Mouse (Mus musculus) thymus, adult 2 months (tissue): ENCODE measurements around the gene Atp6v1g3. TPM values are rescaled to one million over a fixed set of nuclear protein-coding genes. Genes with fewer than 3 reads are reported as not detected.

Source experiments
- DNase-seq: peaks from one replicate; pipeline ENCODE4 v3.0.0; 2021
- H3K27ac ChIP-seq: fragments of 200-500 bp; 2 replicates; pipeline ENCODE4 v1.5.1; 2012; ENCODE audit warnings: low read length, control low read depth; ENCODE audit not compliant: control insufficient read depth, insufficient read depth
- H3K27me3 ChIP-seq: fragments of 200-500 bp; 2 replicates; pipeline ENCODE4 v1.6.1; 2012; ENCODE audit warnings: mild to moderate bottlenecking, low read length, moderate library complexity, mixed read lengths; ENCODE audit not compliant: control insufficient read depth, insufficient read depth
- H3K36me3 ChIP-seq: fragments of 200-500 bp; 2 replicates; pipeline ENCODE4 v1.6.1; 2012; ENCODE audit warnings: mild to moderate bottlenecking, low read length, moderate library complexity; ENCODE audit not compliant: control insufficient read depth, insufficient read depth
- H3K4me1 ChIP-seq: fragments of 200-500 bp; replicated peaks from 2 replicates; pipeline ENCODE4 v1.6.1; 2012; ENCODE audit warnings: low read length; ENCODE audit not compliant: control insufficient read depth, insufficient read depth
- H3K4me3 ChIP-seq: fragments of 200-500 bp; 2 replicates; pipeline ENCODE4 v1.5.1; 2012; ENCODE audit warnings: mild to moderate bottlenecking, low read length, control low read depth, moderate library complexity; ENCODE audit not compliant: control insufficient read depth, insufficient read depth
- CTCF ChIP-seq: fragments of 200-500 bp; IDR thresholded peaks from 2 replicates; pipeline ENCODE4 v1.5.1; 2012; ENCODE audit warnings: mild to moderate bottlenecking, control low read depth, low read length, moderate library complexity, borderline replicate concordance; ENCODE audit not compliant: control insufficient read depth, poor library complexity, insufficient read depth; ENCODE audit errors: extremely low read depth
- POLR2A ChIP-seq: fragments of 200-500 bp; IDR thresholded peaks from 2 replicates; pipeline ENCODE4 v1.6.1; 2012; ENCODE audit warnings: mild to moderate bottlenecking, low read length, control low read depth, moderate library complexity; ENCODE audit not compliant: control insufficient read depth, poor library complexity, insufficient read depth; ENCODE audit errors: extremely low read depth
- WGBS: fragments of 180-500 bp; shearing (Covaris S2); methylation state at CpG from one replicate; pipeline ENCODE4 v1.1.7; 2018; 5-methylcytosine and 5-hydroxymethylcytosine counted together
- polyA plus RNA-seq: library from polyadenylated mRNA; depleted of rRNA; stranded (reverse); fragments of >200 nt; gene quantifications from 2 replicates; pipeline ENCODE4 v1.2.3, GENCODE M21; 2012

Atp6v1g3 gene
- polyA plus RNA-seq, 1 experiment: 0.07 TPM

DNA sequence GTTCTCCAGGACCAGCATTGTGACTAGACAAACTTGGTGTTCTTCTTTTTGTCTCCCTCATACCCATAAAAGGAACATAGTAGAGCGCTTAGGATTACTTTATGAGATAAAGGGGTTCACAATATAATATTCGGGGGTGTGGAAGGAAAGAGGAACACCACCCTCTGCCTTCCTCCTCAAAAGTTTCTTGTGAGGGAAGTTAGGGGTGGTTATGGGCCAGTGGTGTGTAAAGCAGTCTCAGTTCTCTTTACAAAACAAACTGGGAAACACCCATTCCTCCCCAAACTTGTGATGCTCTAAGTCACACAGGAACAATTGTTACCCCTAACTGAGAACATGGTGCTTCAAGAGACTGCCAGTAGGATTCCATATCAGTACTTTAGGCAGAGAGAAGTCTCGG lies 12.0 kb upstream of the Atp6v1g3 start:
- H3K4me1 ChIP-seq: no peaks in the 10 kb centered on the region

GRCm38 (mm10) chr1:138262408-138262807 lies 11.1 kb upstream of the Atp6v1g3 start:
- TF ChIP-seq POLR2A (no peak), CTCF (no peak)
- DNase-seq: no peak
- H3K27ac ChIP-seq: no peak overlapping the region

More for the DNA sequence above, 12.0 kb upstream of the Atp6v1g3 start:
- WGBS: 68% methylated on average over 3 of the region's 3 CpGs
- TF ChIP-seq CTCF (no peak), POLR2A (no peak)
- DNase-seq: no peak
- Histone ChIP-seq H3K4me3 (no peak overlapping the region), H3K27ac (no peak overlapping the region), H3K36me3 (no peaks in the 10 kb centered on the region), H3K27me3 (no peaks in the 10 kb centered on the region)

DNA sequence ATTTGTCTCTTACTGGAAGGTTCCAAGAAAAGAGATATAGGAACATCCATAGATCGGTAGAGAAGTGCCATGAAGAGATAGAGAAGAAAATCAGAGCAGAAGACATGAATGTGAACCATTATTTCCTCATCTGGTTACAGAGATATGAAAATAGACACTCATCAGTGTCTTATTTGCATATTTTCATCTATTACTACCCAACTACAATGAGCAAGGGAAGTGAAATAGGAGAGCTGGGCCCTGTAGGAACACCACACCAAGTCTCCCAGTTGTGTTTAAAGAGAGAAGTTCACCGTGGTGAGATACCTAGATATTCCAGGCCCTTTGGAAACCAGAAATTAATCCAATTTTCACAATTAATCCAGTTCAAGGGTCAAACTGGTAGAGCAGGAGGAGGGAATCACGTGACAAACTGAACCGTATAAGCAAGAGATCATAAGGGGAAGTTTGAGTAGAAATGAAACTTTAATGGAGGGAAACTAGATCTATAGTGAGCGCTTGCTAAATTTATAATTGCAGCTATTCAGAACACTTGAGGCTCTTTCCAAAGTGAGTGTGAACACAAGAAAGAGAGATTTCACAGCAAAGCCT lies 6.0 kb upstream of the Atp6v1g3 start:
- Histone ChIP-seq H3K36me3 (no peaks in the 10 kb centered on the region), H3K27ac (no peak overlapping the region), H3K27me3 (no peaks in the 10 kb centered on the region), H3K4me1 (no peaks in the 10 kb centered on the region), H3K4me3 (no peak overlapping the region)
- TF ChIP-seq POLR2A: no peak
- no peak for TF ChIP-seq CTCF
- no peak for DNase-seq
- whole genome bisulfite sequencing: 84% methylated on average over 5 of the region's 5 CpGs

More at GRCm38 (mm10) chr1:138262408-138262807, 11.1 kb upstream of the Atp6v1g3 start:
- Histone ChIP-seq H3K36me3 (no peaks in the 10 kb centered on the region), H3K4me1 (no peaks in the 10 kb centered on the region), H3K27me3 (no peaks in the 10 kb centered on the region), H3K4me3 (no peak overlapping the region)

- Histone ChIP-seq H3K4me3 (no peak overlapping the region), H3K27ac (no peak overlapping the region), H3K4me1 (peaks cover 4% of the 10 kb centered on the region), H3K36me3 (no peaks in the 10 kb centered on the region), H3K27me3 (no peaks in the 10 kb centered on the region)
- WGBS: 32% methylated on average over 3 of the region's 3 CpGs
- no peak for TF ChIP-seq CTCF
- TF ChIP-seq POLR2A: no peak
- no peak for DNase-seq
Measured at GRCm38 (mm10) chr1:138274930-138275329, 1.4 kb downstream of the Atp6v1g3 start.

DNA sequence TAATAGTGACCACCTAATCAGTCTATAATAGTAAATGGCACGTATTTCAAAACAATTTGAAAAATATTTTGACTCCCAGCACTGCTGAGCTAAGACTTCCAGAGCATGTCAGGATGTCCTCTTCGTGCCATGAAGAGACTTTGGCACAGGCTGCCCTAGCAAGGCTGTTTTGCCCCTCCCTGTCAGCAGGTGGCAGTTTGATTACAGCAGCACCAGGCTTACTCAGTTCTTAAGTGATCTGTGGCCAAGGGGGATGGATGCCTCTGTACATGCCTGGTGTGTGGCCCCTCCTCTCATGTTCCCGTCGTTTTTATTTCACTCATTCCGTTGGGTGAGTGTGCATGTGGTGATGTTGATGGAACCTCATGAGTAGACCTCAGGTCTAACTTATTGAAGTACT lies 2.3 kb downstream of the Atp6v1g3 start:
- H3K27ac ChIP-seq: no peak overlapping the region
- H3K36me3 ChIP-seq: no peaks in the 10 kb centered on the region
- 41% methylated on average over 5 of the region's 5 CpGs for WGBS
- TF ChIP-seq POLR2A (no peak), CTCF (peak; percentile 75; the same call in 1 of the 2 replicates)
- H3K4me1 ChIP-seq: peaks cover 4% of the 10 kb centered on the region
- no peaks in the 10 kb centered on the region for H3K27me3 ChIP-seq
- DNase-seq: peak; percentile 80
- no peak overlapping the region for H3K4me3 ChIP-seq

DNA sequence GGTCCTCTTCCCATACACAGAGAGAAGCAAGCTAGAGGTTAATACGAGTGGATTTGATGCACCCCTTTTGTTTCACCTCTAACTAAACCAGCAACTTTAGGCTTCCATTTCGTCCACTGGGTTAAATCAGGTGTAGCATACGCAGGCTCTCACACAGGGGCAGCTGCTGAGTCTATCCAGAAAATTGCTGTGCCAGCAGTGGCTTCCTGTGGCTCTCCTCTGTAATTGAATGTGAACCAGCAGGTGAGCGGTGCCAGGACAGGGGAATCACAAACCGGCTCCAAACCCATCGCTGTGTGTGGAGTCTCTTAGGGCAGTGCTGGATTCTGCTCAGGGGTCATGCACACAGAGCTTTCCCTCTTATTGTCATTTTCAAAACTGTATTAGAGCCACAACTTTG lies 7.6 kb downstream of the Atp6v1g3 start:
- Histone ChIP-seq H3K4me1 (peaks cover 3% of the 10 kb centered on the region; the same call in 1 of the 2 replicates), H3K27ac (no peak overlapping the region), H3K4me3 (no peak overlapping the region), H3K27me3 (no peaks in the 10 kb centered on the region), H3K36me3 (no peaks in the 10 kb centered on the region)
- no peak for DNase-seq
- whole genome bisulfite sequencing: 94% methylated on average over 6 of the region's 6 CpGs
- TF ChIP-seq CTCF: no peak
- no peak for TF ChIP-seq POLR2A

GRCm38 (mm10) chr1:138282413-138283141 lies 9.0 kb downstream of the Atp6v1g3 start:
- no peaks in the 10 kb centered on the region for H3K36me3 ChIP-seq
- TF ChIP-seq CTCF (no peak), POLR2A (no peak)

More at GRCm38 (mm10) chr1:138282413-138283141, 9.0 kb downstream of the Atp6v1g3 start:
- Histone ChIP-seq H3K27me3 (no peaks in the 10 kb centered on the region), H3K4me3 (no peak overlapping the region), H3K27ac (no peak overlapping the region), H3K4me1 (peaks cover 3% of the 10 kb centered on the region; the same call in 1 of the 2 replicates)
- 95% methylated on average over 3 of the region's 3 CpGs for WGBS
- DNase-seq: no peak
